Mouse (Mus musculus) liver, embryonic 14.5 days (tissue): ENCODE data around the gene Rara.

Experiments used
- CTCF ChIP-seq: IDR thresholded peaks from 2 replicates; pipeline ENCODE4 v1.5.1; 2016; ENCODE audit warnings: antibody characterized with exemption, low read depth, control low read depth
- EP300 ChIP-seq: IDR thresholded peaks from 2 replicates; pipeline ENCODE4 v1.6.1; 2016; ENCODE audit warnings: antibody characterized with exemption, low read depth

DNA sequence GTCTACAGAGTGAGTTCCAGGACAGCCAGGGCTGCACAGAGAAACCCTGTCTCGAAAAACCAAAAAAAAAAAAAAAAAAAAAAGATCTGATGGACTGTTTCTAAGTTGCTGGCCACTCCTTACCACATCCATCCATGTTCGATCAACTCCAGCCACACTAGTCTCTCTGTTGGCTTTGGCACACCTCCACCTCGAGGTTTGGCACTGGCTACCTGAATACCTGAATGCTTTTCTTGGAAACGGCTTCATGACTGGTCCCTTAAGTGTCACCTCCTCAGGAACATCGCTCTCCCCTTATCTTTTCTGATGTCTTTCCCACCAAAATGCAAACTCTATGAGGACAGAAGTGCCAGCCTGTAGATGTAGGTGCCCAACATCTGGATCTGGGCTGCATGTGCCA, 51.7 kb downstream of the Rara start:
- TF ChIP-seq CTCF, result no peak
- TF ChIP-seq EP300, result no peak
